Mouse (Mus musculus) hindbrain, postnatal 0 days (tissue): ENCODE data around the gene 2410004B18Rik. TPM values are rescaled to one million over a fixed set of nuclear protein-coding genes. Genes with fewer than 3 reads are reported as not detected.

Experiments used
- ATAC-seq: fragments of 200-750 bp; cut with Nextera tagmentation; 2 replicates; pipeline ENCODE4 v1.8.0; 2017; ENCODE audit warnings: mild to moderate bottlenecking, moderate TSS enrichment, moderate library complexity
- DNase-seq: peaks from one replicate; pipeline ENCODE4 v3.0.0-alpha.2; 2015; ENCODE audit warnings: low spot score
- H3K27ac ChIP-seq: fragments of 300-500 bp; sonication (generic); 2 replicates; pipeline ENCODE4 v1.5.1; 2014; ENCODE audit warnings: mild to moderate bottlenecking
- H3K27me3 ChIP-seq: fragments of 300-500 bp; sonication (generic); 2 replicates; pipeline ENCODE4 v1.6.1; 2014; ENCODE audit warnings: low read length, mixed read lengths; ENCODE audit not compliant: insufficient read depth
- H3K36me3 ChIP-seq: fragments of 300-500 bp; sonication (generic); 2 replicates; pipeline ENCODE4 v1.6.1; 2014; ENCODE audit warnings: low read length, mixed read lengths; ENCODE audit not compliant: insufficient read depth
- H3K4me1 ChIP-seq: fragments of 300-500 bp; sonication (generic); 2 replicates; pipeline ENCODE4 v1.6.1; 2014; ENCODE audit warnings: antibody characterized with exemption, low read length, mixed read lengths; ENCODE audit not compliant: insufficient read depth
- H3K4me2 ChIP-seq: fragments of 300-500 bp; sonication (generic); 2 replicates; pipeline ENCODE4 v1.6.1; 2014; ENCODE audit warnings: low read depth, mild to moderate bottlenecking, low read length, moderate library complexity, mixed read lengths
- H3K4me3 ChIP-seq: fragments of 300-500 bp; sonication (generic); 2 replicates; pipeline ENCODE4 v1.5.1; 2014; ENCODE audit warnings: low read length
- H3K9ac ChIP-seq: fragments of 300-500 bp; sonication (generic); replicated peaks from 2 replicates; pipeline ENCODE4 v1.6.1; 2014; ENCODE audit warnings: mild to moderate bottlenecking, low read length, moderate library complexity, mixed read lengths
- H3K9me3 ChIP-seq: fragments of 300-500 bp; sonication (generic); 2 replicates; pipeline ENCODE4 v1.6.1; 2016; ENCODE audit warnings: low read length, mixed read lengths
- CTCF ChIP-seq: IDR thresholded peaks from 2 replicates; pipeline ENCODE4 v1.5.1; 2016; ENCODE audit warnings: antibody characterized with exemption, control low read depth, low read depth
- WGBS: fragments of 180-500 bp; shearing (Covaris S2); extraction: QIAGEN DNeasy Blood & Tissue Kit; methylation state at CpG from one replicate; pipeline ENCODE4 v1.1.7; 2014; 5-methylcytosine and 5-hydroxymethylcytosine counted together
- polyA plus RNA-seq: library from polyadenylated mRNA; unstranded; fragments of >200 nt; fragmentation: Nextera tagmentation; extraction: Ambion mirVana; gene quantifications from 2 replicates; pipeline ENCODE4 v1.2.1, GENCODE M21; 2015
- total RNA-seq: library from RNA; depleted of rRNA; stranded (reverse); fragments of >200 nt; gene quantifications from 2 replicates; pipeline ENCODE4 v1.2.3, GENCODE M21; 2014

The 2410004B18Rik gene
- total and polyA plus RNA-seq, 2 experiments from 2014 or later = 30.8 to 69.5 TPM

DNA sequence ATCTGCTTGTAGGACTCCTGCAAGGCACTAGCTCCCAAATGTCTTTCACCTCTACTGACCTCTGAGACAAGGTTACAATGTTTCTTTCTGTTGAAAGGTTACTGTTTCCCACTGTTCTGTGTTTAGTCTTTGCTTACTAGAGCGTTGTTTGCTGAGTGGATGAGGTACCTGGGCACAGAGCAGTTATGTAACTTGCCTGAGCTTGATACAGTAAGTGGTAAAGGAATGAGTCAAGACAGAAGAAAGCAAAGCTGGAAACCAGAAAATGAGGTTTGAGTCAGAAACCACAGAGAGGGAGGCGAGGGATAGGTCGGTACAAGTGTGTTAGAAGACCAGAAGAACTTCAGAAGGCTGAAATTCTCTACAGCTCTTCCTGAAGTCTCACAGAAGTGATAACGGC, 21.0 kb upstream of the 2410004B18Rik start:
- no peak overlapping the region for H3K4me2 ChIP-seq
- no peak overlapping the region for H3K27ac ChIP-seq
- H3K4me1 ChIP-seq = no peaks in the 10 kb centered on the region
- H3K9me3 ChIP-seq = no peaks in the 10 kb centered on the region
- no peak for DNase-seq
- no peak for TF ChIP-seq CTCF
- 90% methylated on average over 4 of the region's 4 CpGs for WGBS
- no peak overlapping the region for H3K4me3 ChIP-seq
- no peaks in the 10 kb centered on the region for H3K36me3 ChIP-seq
- no peak overlapping the region for H3K9ac ChIP-seq
- no peak for ATAC-seq
- H3K27me3 ChIP-seq = no peaks in the 10 kb centered on the region

DNA sequence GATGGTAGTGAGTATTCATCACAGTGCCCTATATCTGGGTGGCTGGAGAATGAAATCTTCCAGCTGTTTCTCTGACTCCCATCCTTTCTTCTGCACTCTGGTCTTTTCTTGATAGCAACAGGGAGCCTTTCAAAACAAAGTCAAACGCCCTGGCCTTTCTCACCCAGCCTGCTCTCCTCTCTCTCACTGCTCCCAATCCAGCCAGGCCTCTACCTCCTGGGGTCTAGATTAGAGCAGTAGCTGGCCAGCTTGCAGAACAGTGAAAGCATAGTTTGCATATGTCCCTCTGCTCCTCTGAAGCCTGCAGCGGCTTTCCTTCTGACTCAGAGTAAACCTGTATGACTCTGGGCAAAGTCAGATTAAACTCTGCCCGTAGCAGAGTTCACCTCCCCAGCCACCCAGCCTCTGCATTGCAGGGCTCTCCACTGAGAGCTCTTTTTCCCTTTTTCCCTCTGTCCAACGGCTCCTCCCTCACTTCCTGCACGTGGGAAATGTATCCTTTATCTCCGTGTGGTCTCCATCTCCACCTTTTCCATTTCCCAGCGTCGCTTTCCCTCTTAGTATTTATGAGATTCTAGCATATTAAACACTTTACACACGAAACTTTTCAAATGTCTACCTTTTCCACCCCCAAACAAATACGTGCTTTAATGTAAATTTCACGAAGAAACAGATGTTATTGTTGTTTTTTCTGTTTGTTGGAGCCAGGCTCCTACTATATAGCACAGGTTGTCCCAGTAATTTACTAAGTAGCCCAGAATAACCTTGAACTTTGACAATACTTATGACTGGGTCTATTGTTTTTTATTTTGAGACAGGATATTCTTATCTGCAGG, 15.6 kb upstream of the 2410004B18Rik start, which contains the start of gene Bcl10:
Gene Bcl10 (plus strand): TSS at position 786 of the 836 bp plus-strand sequence.
- H3K4me1 ChIP-seq = 0 out of 2 replicates have a peak, but pooled peaks cover 9% of the 10 kb centered on the region
- WGBS = 32% methylated on average over 11 of the region's 11 CpGs
- peak within 1 kb of the TSS; percentile 14; the same call in 1 of the 2 replicates for H3K9ac ChIP-seq
- ATAC-seq = no peak
- H3K9me3 ChIP-seq = no peaks in the 10 kb centered on the region
- TF ChIP-seq CTCF = no peak
- H3K36me3 ChIP-seq = no peaks in the 10 kb centered on the region
- 0 out of 2 replicates have a peak within 1 kb of the TSS, but pooled peaks have one; percentile 54 for H3K27ac ChIP-seq
- H3K27me3 ChIP-seq = no peaks in the 10 kb centered on the region
- H3K4me2 ChIP-seq = peak within 1 kb of the TSS; percentile 55
- DNase-seq = no peak
- peak within 1 kb of the TSS; percentile 93 for H3K4me3 ChIP-seq

DNA sequence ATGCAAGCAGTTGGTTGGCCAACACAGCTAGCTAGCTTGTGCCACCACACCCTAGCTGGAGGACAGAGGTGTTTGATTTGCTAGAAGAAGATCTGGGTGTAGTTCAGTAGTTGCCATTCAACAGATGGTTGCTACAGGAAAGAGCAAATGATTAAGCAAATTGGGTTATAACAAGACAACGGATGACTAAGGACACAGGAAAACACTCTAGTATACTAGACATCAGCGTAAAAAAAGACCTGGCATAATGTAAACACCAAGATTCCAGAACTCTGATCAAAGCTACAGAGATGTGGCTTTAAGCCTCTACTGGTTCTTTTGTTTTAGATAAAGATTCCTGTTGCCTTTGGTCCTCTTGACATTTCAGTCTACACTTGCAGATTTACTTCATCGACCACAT, 14.8 kb upstream of the 2410004B18Rik start:
- no peaks in the 10 kb centered on the region for H3K27me3 ChIP-seq
- TF ChIP-seq CTCF = no peak
- H3K9me3 ChIP-seq = no peaks in the 10 kb centered on the region
- no peak overlapping the region for H3K4me2 ChIP-seq
- no peaks in the 10 kb centered on the region for H3K36me3 ChIP-seq
- H3K9ac ChIP-seq = no peak overlapping the region
- DNase-seq (no peak), ATAC-seq (no peak)
- H3K4me3 ChIP-seq = no peak overlapping the region
- 82% methylated on average over 3 of the region's 3 CpGs for WGBS
- H3K4me1 ChIP-seq = 0 out of 2 replicates have a peak, but pooled peaks cover 9% of the 10 kb centered on the region
- no peak overlapping the region for H3K27ac ChIP-seq

DNA sequence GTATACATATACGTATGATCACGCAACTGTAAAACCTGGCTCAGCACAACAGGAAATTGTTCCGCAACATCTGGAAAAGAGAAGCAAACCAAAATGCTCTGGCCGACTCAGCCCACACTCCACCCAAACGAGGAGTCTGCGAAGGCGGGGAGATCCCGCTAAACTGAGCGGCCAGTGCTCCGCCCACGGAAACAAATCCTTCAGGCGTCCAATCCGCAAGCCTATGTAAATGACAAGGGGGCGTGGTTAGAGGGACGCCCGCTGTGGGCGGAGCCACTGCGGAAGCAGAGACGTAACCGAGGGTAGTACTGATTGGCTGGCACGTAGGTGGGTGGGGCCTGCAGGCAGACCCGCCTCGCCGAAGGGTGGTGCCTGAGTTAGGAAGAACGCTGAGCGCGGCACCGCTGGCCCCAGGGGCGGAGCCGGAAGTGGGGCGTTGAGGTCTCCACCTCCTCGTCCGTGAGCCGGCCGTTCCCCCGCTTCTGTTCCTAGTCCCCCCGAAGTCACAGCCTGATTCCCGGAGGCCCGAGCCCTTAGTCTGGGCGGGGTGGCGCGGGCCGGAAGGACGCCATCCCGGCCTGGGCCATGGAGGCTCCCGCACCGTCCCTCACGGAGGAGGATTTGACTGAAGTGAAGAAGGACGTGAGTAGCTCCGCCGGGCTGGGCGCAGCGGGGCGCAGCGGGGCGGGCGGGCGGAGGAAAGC, 13.8 kb upstream of the 2410004B18Rik start:
- H3K27me3 ChIP-seq = no peaks in the 10 kb centered on the region
- peak; percentile 100 for DNase-seq
- under 1% methylated on average over 58 of the region's 58 CpGs for WGBS
- peak; percentile 100 for ATAC-seq
- peak overlapping the region; percentile 83 for H3K4me2 ChIP-seq
- 0 out of 2 replicates have a peak, but pooled peaks cover 9% of the 10 kb centered on the region for H3K4me1 ChIP-seq
- peak overlapping the region; percentile 91 for H3K9ac ChIP-seq
- no peaks in the 10 kb centered on the region for H3K36me3 ChIP-seq
- H3K9me3 ChIP-seq = no peaks in the 10 kb centered on the region
- H3K4me3 ChIP-seq = peak overlapping the region; percentile 93
- H3K27ac ChIP-seq = peak overlapping the region; percentile 95
- TF ChIP-seq CTCF = no peak

DNA sequence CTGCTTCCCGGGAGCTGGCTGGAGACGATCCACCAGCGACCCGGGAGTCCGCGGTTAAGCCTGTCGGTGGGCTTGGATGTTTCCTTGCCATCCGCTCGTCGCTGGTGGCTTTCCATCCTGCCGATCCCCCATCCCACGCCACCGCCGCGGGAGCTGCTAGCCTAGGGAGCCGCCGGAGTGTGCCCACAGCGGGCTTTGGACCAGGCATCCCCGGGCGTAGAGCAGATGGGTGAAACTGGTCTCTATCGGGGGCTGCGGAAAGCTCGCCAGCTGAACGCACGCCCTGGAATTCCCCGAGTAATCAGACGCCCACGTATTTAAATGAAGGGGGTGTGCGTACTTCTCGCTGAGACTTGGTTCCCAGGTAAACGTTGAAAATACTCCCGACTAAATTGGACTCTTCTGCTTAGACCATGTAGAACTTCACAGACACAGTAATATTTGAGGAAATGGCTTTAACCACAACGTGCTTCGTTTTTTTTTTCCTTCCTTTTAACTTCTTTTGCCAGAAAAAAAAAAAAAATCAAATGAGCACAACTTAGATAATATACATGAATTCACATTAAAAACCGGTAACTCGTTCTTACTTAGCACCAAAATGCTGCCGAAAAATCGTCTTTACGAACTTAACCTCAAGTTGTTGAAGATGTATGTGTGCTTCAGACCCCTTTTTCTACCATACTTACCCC, 13.0 kb upstream of the 2410004B18Rik start:
- H3K4me3 ChIP-seq = peak overlapping the region; percentile 93
- peak overlapping the region; percentile 83 for H3K4me2 ChIP-seq
- 0 out of 2 replicates have a peak, but pooled peaks cover 9% of the 10 kb centered on the region for H3K4me1 ChIP-seq
- DNase-seq = peak; percentile 53
- ATAC-seq = no peak
- H3K27ac ChIP-seq = peak overlapping the region; percentile 95
- H3K27me3 ChIP-seq = no peaks in the 10 kb centered on the region
- H3K36me3 ChIP-seq = no peaks in the 10 kb centered on the region
- no peaks in the 10 kb centered on the region for H3K9me3 ChIP-seq
- TF ChIP-seq CTCF = no peak
- peak overlapping the region; percentile 91 for H3K9ac ChIP-seq
- WGBS = 5% methylated on average over 39 of the region's 39 CpGs

DNA sequence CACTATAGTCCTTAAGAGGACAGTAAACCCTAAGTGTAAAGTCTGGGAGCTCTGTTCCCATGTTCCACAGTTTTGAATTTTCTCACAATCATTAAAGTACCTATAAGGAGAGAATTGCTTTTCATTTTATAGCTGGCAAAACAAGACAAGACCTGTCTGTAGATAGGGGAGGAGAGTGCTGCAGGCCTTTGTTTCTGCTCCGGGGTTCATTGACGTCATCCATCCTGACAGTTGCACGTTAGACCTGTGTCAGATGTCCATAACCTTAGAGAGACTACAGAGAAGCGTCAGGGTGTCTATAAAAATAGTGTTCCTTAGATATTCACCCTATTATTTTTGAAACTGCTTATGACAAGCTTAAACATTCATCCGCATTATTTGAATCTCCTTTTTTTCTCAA, 12.3 kb upstream of the 2410004B18Rik start:
- no peak for DNase-seq
- ATAC-seq = no peak
- peak overlapping the region; percentile 83 for H3K4me2 ChIP-seq
- 0 out of 2 replicates have a peak, but pooled peaks cover 9% of the 10 kb centered on the region for H3K4me1 ChIP-seq
- H3K27ac ChIP-seq = no peak overlapping the region
- no peak for TF ChIP-seq CTCF
- 62% methylated on average over 5 of the region's 5 CpGs for WGBS
- no peaks in the 10 kb centered on the region for H3K9me3 ChIP-seq
- no peaks in the 10 kb centered on the region for H3K27me3 ChIP-seq
- H3K4me3 ChIP-seq = peak overlapping the region; percentile 93
- no peaks in the 10 kb centered on the region for H3K36me3 ChIP-seq
- no peak overlapping the region for H3K9ac ChIP-seq
